Mouse (Mus musculus): Measurements from ENCODE around the gene Fxyd3. TPM values are rescaled to one million over a fixed set of nuclear protein-coding genes. Genes with fewer than 3 reads are reported as not detected.

Fxyd3 gene
- total RNA-seq, 2 experiments from 2014 or later, result not detected

GRCm38 (mm10) chr7:31100786-31101185, 24.3 kb upstream of the Fxyd3 start:
- intact Hi-C loops (cut with DNase I), result no loop called here
- no peak for DNase-seq (ENCODE audit: low spot score in 2 of 2)

DNA sequence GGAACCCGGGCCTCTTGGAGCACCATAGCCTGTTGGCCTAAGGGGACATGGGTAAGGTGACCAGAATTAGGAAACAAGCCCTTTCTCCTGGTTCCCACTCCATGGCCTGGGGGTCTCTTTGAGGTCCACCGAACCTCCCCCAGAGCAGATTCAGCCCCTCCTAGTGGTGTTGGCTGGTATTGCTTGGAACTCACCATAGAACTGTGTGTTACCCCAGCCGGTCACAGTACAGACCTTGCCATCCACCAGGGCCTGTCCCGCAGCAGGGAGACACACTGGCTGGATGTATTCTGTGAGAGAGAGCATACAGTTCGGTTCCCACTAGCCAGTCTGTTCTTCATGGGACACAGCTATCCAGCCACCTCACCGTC, 23.1 kb upstream of the Fxyd3 start:
- intact Hi-C loops (cut with DNase I), result loop anchor here (5.0 kb wide), 1 partner anchor 127 kb away; the partner anchor contains the start of genes Fam187b and Lsr
- no peak for DNase-seq (ENCODE audit: low spot score in 2 of 2)

DNA sequence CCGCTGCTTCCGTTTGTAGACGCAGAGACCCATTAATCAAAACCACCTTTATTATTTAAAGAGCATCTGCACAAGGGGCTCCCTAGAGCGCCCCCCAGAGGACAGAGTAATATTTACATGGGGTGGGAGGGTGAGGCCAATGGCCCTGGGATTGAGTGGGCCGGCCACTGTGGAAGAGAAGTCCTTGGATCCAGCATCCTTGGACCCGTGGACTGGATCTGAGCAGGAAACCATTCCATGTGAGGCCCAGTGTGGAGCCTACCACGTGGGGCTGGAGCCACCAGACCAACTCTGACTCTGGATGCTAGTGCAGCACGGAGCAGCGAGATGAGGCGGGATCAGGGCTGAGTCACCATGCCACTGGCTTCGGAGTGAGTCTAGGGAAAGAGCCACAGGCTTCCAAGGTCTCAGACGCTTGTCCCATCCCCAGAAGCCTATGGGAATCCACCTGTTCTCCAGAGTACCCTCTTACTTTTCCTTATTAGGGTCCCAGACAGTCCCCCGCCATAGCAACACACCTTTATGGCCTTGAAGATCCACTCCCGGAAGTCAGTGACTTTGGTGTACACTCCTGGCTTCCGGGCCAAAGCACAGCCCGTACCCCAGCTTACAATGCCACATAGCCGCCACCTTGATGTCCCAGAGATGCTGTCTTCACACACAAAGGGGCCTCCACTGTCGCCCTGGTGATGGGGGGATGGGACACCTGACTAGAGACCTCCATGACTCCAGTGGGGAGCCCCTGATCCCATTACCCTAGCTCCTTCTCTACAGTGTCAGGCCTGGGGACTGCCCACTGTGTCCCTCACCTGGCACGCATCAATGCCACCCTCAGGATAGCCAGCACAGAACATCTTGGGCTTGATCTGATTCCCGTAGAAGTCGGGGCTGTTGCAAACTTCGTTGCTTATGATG, 22.4 kb upstream of the Fxyd3 start:
- DNase-seq (ENCODE audit: low spot score in 2 of 2), result no peak
- intact Hi-C loops (cut with DNase I), result loop anchor here (5.0 kb wide), 1 partner anchor 127 kb away; the partner anchor contains the start of genes Fam187b and Lsr

- DNase-seq (ENCODE audit: low spot score in 2 of 2), result peak; percentile 93 to 95
- intact Hi-C loops (cut with DNase I), result loop anchor here (2.0 to 5.0 kb wide), 2 partner anchors 39 to 125 kb away; partner anchors contain the start of genes Fam187b, Lgi4 and Lsr
Observed at GRCm38 (mm10) chr7:31097583-31098248, 21.2 kb upstream of the Fxyd3 start.

- intact Hi-C loops (cut with DNase I), result loop anchor here (2.0 to 5.0 kb wide), 2 partner anchors 38 to 125 kb away; partner anchors contain the start of genes Fam187b, Lgi4 and Lsr
- DNase-seq (ENCODE audit: low spot score in 2 of 2), result no peak
Observed at GRCm38 (mm10) chr7:31096892-31097564, 20.5 kb upstream of the Fxyd3 start.

- intact Hi-C loops (cut with DNase I), result loop anchor here (5.0 kb wide), 1 partner anchor 123 kb away; the partner anchor contains the start of genes Fam187b and Lsr
Observed at GRCm38 (mm10) chr7:31094774-31095501, 18.4 kb upstream of the Fxyd3 start.

GRCm38 (mm10) chr7:31089721-31090120, 13.2 kb upstream of the Fxyd3 start:
- intact Hi-C loops (cut with DNase I), result no loop called here

More at GRCm38 (mm10) chr7:31094774-31095501, 18.4 kb upstream of the Fxyd3 start:
- DNase-seq (ENCODE audit: low spot score in 2 of 2), result no peak

DNA sequence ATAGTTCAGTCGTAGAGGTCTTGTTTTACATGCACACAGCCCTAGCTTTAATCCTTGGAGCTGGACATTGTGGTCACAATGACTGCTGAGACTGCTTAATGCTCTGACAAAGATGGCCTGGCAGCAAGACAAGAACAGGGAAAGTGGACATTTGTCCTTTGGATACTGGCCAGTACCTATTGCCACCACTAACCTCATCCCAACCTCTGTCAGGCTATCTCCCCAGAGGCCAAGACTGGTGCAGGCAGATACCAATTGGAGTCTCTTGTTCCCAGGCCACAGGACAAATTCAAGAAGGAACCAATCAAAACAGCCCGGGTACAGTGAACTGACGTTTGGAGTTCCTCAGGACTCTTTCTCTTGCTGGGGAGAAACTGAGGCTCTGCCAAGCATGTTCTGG, 11.7 kb upstream of the Fxyd3 start:
- no peak for DNase-seq (ENCODE audit: low spot score in 2 of 2)
- intact Hi-C loops (cut with DNase I), result no loop called here

More at GRCm38 (mm10) chr7:31089721-31090120, 13.2 kb upstream of the Fxyd3 start:
- no peak for DNase-seq (ENCODE audit: low spot score in 2 of 2)

- intact Hi-C loops (cut with DNase I), result no loop called here
- no peak for DNase-seq (ENCODE audit: low spot score in 2 of 2)
Observed at GRCm38 (mm10) chr7:31087262-31087661, 10.8 kb upstream of the Fxyd3 start.

DNA sequence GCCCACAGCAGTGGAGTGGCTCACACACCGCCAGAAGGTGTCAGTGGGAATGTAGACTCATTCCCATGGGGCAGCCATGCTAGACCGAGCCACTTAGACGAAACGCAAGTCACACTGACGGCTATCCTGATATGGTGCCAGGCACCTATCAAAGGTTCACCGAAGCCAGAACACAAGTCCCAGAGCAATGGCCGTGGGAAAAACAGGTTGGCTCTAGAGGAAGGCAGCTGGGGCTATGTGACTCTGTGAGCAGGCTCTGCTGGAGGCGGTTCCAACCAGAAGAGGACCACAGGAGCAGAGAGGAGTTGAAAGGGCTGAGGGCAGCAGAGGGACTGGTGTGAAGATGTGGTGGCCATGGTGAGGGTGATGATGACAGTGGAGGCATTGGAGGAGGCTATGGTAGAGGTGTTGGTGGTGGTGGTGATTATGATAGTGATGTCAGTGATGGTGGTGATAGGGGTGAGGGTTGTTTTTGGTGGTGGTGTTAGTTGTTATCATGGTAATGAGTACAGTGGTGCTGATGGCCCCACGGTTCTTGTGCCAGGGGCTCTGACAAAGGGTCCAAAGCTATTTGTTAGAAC, 9.8 kb upstream of the Fxyd3 start:
- intact Hi-C loops (cut with DNase I), result no loop called here
- DNase-seq (ENCODE audit: low spot score in 2 of 2), result no peak

DNA sequence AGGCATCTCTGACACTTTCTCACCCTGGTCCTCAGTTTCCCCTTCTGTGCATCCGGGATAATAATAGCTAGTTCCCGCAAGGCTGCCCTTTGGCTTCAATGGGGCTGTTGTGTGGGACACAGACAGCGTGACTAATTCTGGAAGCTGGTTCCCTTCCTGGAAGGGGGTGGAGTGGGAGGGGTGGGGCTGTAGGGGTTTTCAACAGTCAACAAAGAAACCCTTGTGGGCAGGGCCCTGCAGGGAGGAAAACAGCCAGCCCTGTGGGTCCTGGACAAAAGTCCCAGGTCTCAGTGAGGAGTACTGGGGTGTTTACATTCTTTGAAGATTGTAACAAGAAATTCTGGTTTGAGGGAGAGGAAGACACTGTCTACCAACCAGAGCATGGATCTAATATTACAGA, 8.7 kb upstream of the Fxyd3 start:
- intact Hi-C loops (cut with DNase I), result no loop called here
- DNase-seq (ENCODE audit: low spot score in 2 of 2), result peak in 1 of 2 experiments; percentile 37

GRCm38 (mm10) chr7:31084140-31084539, 7.6 kb upstream of the Fxyd3 start:
- DNase-seq (ENCODE audit: low spot score in 2 of 2), result no peak
- intact Hi-C loops (cut with DNase I), result no loop called here

- peak; percentile 50 to 65 for DNase-seq (ENCODE audit: low spot score in 2 of 2)
- intact Hi-C loops (cut with DNase I), result no loop called here
Observed at GRCm38 (mm10) chr7:31082831-31083588, 6.5 kb upstream of the Fxyd3 start.

GRCm38 (mm10) chr7:31082106-31082505, 5.6 kb upstream of the Fxyd3 start:
- DNase-seq (ENCODE audit: low spot score in 2 of 2), result no peak
- intact Hi-C loops (cut with DNase I), result no loop called here

- intact Hi-C loops (cut with DNase I), result no loop called here
- DNase-seq (ENCODE audit: low spot score in 2 of 2), result no peak
Observed at GRCm38 (mm10) chr7:31081106-31081505, 4.6 kb upstream of the Fxyd3 start.

DNA sequence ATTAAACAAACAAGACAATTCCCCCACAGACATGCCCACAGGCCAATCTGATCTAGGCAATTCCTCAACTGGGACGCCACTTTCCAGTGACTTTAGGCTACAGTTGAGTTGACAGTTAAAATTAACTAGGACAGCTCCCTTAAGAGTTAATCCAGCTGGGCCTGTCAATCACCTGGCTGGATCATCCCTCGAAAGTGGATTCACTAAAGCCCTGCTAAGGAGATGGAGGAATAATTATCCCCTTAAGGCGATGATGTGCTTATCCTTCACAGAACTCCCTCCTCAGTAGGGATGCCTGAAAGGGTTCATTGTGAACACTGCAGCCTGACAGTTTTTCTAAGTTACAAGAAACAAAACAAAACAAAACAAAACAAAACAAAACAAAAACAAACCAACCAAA, 4.1 kb upstream of the Fxyd3 start:
- no peak for DNase-seq (ENCODE audit: low spot score in 2 of 2)
- intact Hi-C loops (cut with DNase I), result no loop called here

DNA sequence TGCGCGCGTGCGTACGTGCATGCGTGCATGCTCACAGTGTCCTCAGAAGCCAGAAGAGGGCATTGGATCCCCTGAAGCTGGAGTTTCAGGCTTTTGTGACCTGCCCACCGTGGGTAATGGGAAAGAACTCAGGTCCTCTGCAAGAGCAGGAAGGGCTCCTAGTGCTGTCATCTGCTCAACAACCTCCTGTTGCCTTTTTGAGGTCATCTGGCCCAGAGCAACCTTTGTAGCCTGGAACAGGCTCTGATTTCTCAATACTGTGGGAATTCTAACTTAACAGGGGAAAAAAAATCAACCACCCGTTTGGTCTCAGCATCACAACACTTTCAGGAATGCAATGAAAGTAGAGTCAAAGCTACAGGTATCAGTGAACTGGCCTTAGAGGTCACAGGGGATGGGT, 3.2 kb upstream of the Fxyd3 start:
- no peak for DNase-seq (ENCODE audit: low spot score in 2 of 2)
- intact Hi-C loops (cut with DNase I), result no loop called here

- DNase-seq (ENCODE audit: low spot score in 2 of 2), result peak; percentile 83 to 89
- intact Hi-C loops (cut with DNase I), result no loop called here
Observed at GRCm38 (mm10) chr7:31077885-31078445, 1.5 kb upstream of the Fxyd3 start.
